Mouse (Mus musculus) CD4-positive, CD25-positive, alpha-beta regulatory T cell, adult 9 weeks (primary cell): ENCODE data around the gene Gm3033. TPM values are rescaled to one million over a fixed set of nuclear protein-coding genes. Genes with fewer than 3 reads are reported as not detected.

Source experiments
- polyA plus RNA-seq: library from polyadenylated mRNA; unstranded; fragments of 100-300 nt; shearing (Covaris generic); gene quantifications from one replicate; pipeline ENCODE4 v1.2.1, GENCODE M21; 2017

Gm3033 gene
- not detected for polyA plus RNA-seq

DNA sequence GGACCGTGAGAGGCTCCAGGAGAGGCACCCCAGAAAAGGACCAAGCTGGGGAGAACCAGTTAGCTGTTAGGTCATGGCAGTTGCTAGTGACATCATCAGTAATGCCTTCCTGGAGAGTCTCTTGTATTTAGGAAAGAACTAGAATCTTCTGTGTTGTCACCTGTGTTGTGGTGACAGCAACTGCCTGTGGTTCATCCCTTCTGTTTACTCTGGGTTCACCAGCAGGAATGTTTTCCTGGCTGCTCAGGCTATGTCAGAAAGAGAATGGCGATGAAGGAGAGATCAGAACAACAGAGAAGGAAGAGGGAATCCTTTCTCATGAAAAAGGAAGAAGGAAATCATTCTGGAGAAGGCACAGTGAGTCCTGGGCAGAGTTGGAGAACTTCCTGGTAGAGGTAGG lies at the start of gene Gm3033:
Gene Gm3033, plus strand, starts transcription at position 301 of the 400 bp plus-strand sequence.

DNA sequence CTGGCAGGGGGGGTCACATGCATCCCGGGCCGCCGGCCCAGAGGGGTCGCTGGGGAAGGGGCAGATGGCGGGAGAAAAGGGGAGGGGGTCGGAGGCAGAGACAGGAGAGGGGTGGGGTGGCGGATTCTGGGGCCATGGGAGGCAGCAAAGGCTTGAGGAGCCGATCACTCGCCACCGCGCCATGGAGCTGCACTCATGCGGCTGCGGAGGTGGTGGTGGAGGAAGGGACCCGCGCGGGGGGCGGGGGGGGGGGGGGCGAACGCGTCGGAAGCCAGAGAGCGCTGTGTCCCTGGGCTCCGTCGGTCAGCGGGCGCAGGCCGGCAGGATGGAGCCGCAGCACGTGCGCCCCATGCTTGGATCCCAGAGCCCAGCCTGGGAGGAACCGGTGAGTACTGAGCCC lies 36.3 kb upstream of the Gm3033 start, which contains the start of gene Gm3002:
Gene Gm3002, plus strand, starts transcription at position 301 of the 400 bp plus-strand sequence.

DNA sequence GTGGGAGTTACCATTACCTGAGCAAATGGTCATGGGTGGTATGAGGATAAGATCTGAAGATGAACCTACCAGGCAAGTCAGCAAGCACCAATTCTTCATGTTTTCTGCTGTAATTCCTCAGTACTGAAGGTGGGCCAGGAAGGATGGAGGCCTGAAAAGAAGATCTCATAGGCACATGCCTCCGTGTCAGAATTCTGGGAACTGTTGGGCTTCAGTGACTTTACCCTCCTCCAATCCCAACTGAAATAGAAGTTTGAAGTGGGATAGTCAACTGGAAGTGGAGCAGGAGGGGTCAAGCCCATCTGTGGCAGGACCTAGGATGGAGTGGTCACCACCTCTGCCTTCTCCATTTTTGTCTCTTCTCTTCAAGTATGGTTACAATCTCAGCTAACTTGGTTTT lies 37.8 kb downstream of the Gm3033 start, which contains the start of gene Gm2916:
Gene Gm2916, plus strand, starts transcription at position 301 of the 400 bp plus-strand sequence.

Other genes with a start within 250 kb of the Gm3033 start
- not detected for gene Gm3012, start 211.7 kb upstream of the Gm3033 start, polyA plus RNA-seq
- gene Gm3020, start 194.2 kb upstream of the Gm3033 start, polyA plus RNA-seq = 5.8 TPM
- gene Gm3043, start 157.5 kb upstream of the Gm3033 start, polyA plus RNA-seq = not detected
- gene Gm3002, start 36.2 kb upstream of the Gm3033 start, polyA plus RNA-seq = 0.35 TPM
- gene Gm2916, start 37.9 kb downstream of the Gm3033 start, polyA plus RNA-seq = not detected
- not detected for gene Gm3029, start 85.5 kb downstream of the Gm3033 start, polyA plus RNA-seq
- gene Gm3095, start 117.3 kb downstream of the Gm3033 start, polyA plus RNA-seq = not detected
- not detected for gene Gm3099, start 152.1 kb downstream of the Gm3033 start, polyA plus RNA-seq
- 0.82 TPM for gene Gm5796, start 177.7 kb downstream of the Gm3033 start, polyA plus RNA-seq
- 0.38 TPM for gene Gm3115, start 237.9 kb downstream of the Gm3033 start, polyA plus RNA-seq